Mouse (Mus musculus) small intestine, adult 2 months (tissue): ENCODE data around the gene Med13l.

Experiments
- CTCF ChIP-seq: fragments of 200-500 bp; IDR thresholded peaks from 2 replicates; pipeline ENCODE4 v1.5.1; 2012; ENCODE audit warnings: low read depth, mild to moderate bottlenecking, control low read depth, inconsistent platforms, low read length, moderate library complexity, mixed read lengths; ENCODE audit not compliant: insufficient replicate concordance, insufficient read length; ENCODE audit errors: extremely low read depth
- POLR2A ChIP-seq: fragments of 200-500 bp; IDR thresholded peaks from 2 replicates; pipeline ENCODE4 v1.6.1; 2012; ENCODE audit warnings: low read depth, mild to moderate bottlenecking, control low read depth, inconsistent platforms, low read length, moderate library complexity

DNA sequence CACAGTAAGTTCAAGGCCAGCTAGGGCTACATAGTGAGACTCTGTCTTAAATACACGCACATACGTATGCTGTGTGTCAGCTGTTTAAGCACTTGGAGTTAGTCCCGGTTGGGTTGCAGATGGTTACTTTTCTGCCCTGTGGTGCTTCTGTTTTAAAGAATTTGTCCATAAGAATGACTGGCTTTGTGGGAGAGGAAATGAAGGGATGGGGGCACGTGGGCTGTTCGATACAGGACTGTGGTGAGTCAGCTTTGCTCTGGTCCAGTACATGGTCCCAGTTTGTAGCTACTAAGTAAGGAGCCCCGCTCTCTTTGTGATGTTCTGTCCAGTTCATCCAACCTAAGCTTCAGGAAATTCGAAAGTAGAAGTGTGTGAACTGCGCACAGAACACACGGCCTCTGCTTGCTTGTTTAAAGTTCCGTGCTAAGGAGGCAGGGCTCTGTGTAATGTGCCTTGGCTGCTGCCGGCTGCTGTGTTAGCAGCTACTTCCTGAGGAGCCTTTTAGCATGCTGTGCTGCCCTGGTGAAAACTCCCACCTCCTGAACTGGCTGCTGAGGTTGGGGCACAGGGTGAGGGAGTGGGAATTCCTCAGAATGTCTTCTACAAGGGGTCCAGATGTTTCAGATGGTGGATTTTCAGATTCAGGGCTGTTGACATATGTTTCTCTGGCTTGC, 31.5 kb downstream of the Med13l start:
- no peak for TF ChIP-seq CTCF
- TF ChIP-seq POLR2A, result no peak
